Mouse (Mus musculus) left cerebral cortex, adult 18-20 months (tissue): ENCODE data around the gene Polr1a. TPM values are rescaled to one million over a fixed set of nuclear protein-coding genes. Genes with fewer than 3 reads are reported as not detected.

Source experiments
- DNase-seq, 2 experiments: peaks; one replicate each; pipeline ENCODE4 v3.0.0; 2021 to 2022; ENCODE audit warnings: low spot score in 2 of 2, mixed read lengths in 1 of 2
- total RNA-seq, 2 experiments: library from RNA; stranded (reverse); gene quantifications; 2 replicates each; pipeline ENCODE4 v1.2.3; 2021

Gene Polr1a
- total RNA-seq, 2 experiments from 2014 or later, result 31.4 to 31.8 TPM

- DNase-seq, result no peak
Observed at GRCm38 (mm10) chr6:71995081-71995480, 86.2 kb downstream of the Polr1a start.

GRCm38 (mm10) chr6:71997215-71997614, 88.4 kb downstream of the Polr1a start:
- no peak for DNase-seq

- DNase-seq, result no peak
Observed at GRCm38 (mm10) chr6:71999917-72000512, 91.2 kb downstream of the Polr1a start.

GRCm38 (mm10) chr6:72001220-72001777, 92.4 kb downstream of the Polr1a start:
- no peak for DNase-seq

GRCm38 (mm10) chr6:72007411-72008212, 98.8 kb downstream of the Polr1a start:
- no peak for DNase-seq

- no peak for DNase-seq
Observed at GRCm38 (mm10) chr6:72008213-72008655, 99.4 kb downstream of the Polr1a start.

GRCm38 (mm10) chr6:72009454-72009853, 100.6 kb downstream of the Polr1a start:
- DNase-seq, result no peak

GRCm38 (mm10) chr6:72014033-72014432, 105.2 kb downstream of the Polr1a start:
- DNase-seq, result no peak

- DNase-seq, result no peak
Observed at GRCm38 (mm10) chr6:72018052-72018451, 109.2 kb downstream of the Polr1a start.

GRCm38 (mm10) chr6:72025497-72025896, 116.6 kb downstream of the Polr1a start:
- no peak for DNase-seq

GRCm38 (mm10) chr6:72028079-72028478, 119.2 kb downstream of the Polr1a start:
- DNase-seq, result no peak

GRCm38 (mm10) chr6:72029674-72030073, 120.8 kb downstream of the Polr1a start:
- DNase-seq, result no peak

Other genes starting within 250 kb of the Polr1a start
- 10 to 100 TPM; 84.9 to 85.6 TPM for gene Reep1, start 201.5 kb upstream of the Polr1a start, total RNA-seq
- 10 to 100 TPM; 30.9 to 34.0 TPM for gene Mrpl35, start 82.1 kb upstream of the Polr1a start, total RNA-seq
- gene Immt, start 77.7 kb upstream of the Polr1a start, total RNA-seq, result 100 to 1,000 TPM; 144 to 145 TPM
- gene Ptcd3, start 303 bp upstream of the Polr1a start, total RNA-seq, result 10 to 100 TPM; 64.2 to 65.2 TPM
- 100 to 1,000 TPM; 166 to 175 TPM for gene St3gal5, start 188.5 kb downstream of the Polr1a start, total RNA-seq